Mouse (Mus musculus): ENCODE measurements around the gene Rpp14. TPM values are rescaled to one million over a fixed set of nuclear protein-coding genes. Genes with fewer than 3 reads are reported as not detected.

The Rpp14 gene
- 10 to 100 TPM; 31.0 to 38.3 TPM for total RNA-seq (2021)

- peak; percentile 96 to 97 for DNase-seq (ENCODE audit: low spot score in 2 of 2)
- intact Hi-C loops (cut with DNase I) = loop anchor here (5.0 kb wide), 1 partner anchor 137 kb away; no protein-coding TSS in a partner anchor
Measured at GRCm38 (mm10) chr14:8080165-8080679, at the start of gene Rpp14. Rpp14 (plus strand) TSS chr14:8080367.

- no peak for DNase-seq (ENCODE audit: low spot score in 2 of 2)
- intact Hi-C loops (cut with DNase I) = loop anchor here (5.0 kb wide), 1 partner anchor 33 kb away; no protein-coding TSS in a partner anchor
Measured at GRCm38 (mm10) chr14:8030535-8030934, 49.6 kb upstream of the Rpp14 start.

- DNase-seq (ENCODE audit: low spot score in 2 of 2) = peak; percentile 41 to 53
- intact Hi-C loops (cut with DNase I) = loop anchor here (5.0 kb wide), 1 partner anchor 35 kb away; no protein-coding TSS in a partner anchor
Measured at GRCm38 (mm10) chr14:8032087-8032944, 47.9 kb upstream of the Rpp14 start.

GRCm38 (mm10) chr14:8034561-8034960, 45.6 kb upstream of the Rpp14 start:
- no peak for DNase-seq (ENCODE audit: low spot score in 2 of 2)

GRCm38 (mm10) chr14:8035951-8036350, 44.2 kb upstream of the Rpp14 start:
- intact Hi-C loops (cut with DNase I) = no loop called here
- DNase-seq (ENCODE audit: low spot score in 2 of 2) = no peak

More at GRCm38 (mm10) chr14:8034561-8034960, 45.6 kb upstream of the Rpp14 start:
- intact Hi-C loops (cut with DNase I) = loop anchor here (5.0 kb wide), 1 partner anchor 37 kb away; no protein-coding TSS in a partner anchor

- intact Hi-C loops (cut with DNase I) = no loop called here
- DNase-seq (ENCODE audit: low spot score in 2 of 2) = no peak
Measured at GRCm38 (mm10) chr14:8036406-8036805, 43.8 kb upstream of the Rpp14 start.

- no peak for DNase-seq (ENCODE audit: low spot score in 2 of 2)
- intact Hi-C loops (cut with DNase I) = no loop called here
Measured at GRCm38 (mm10) chr14:8038150-8038549, 42.0 kb upstream of the Rpp14 start.

GRCm38 (mm10) chr14:8038791-8039448, 41.2 kb upstream of the Rpp14 start:
- peak; percentile 54 to 60 for DNase-seq (ENCODE audit: low spot score in 2 of 2)
- intact Hi-C loops (cut with DNase I) = no loop called here

GRCm38 (mm10) chr14:8040179-8040578, 40.0 kb upstream of the Rpp14 start:
- intact Hi-C loops (cut with DNase I) = loop anchor here (5.0 kb wide), 1 partner anchor 38 kb away; the partner anchor contains the start of gene Abhd6
- no peak for DNase-seq (ENCODE audit: low spot score in 2 of 2)

- intact Hi-C loops (cut with DNase I) = loop anchor here (5.0 kb wide), 1 partner anchor 39 kb away; the partner anchor contains the start of gene Abhd6
Measured at GRCm38 (mm10) chr14:8040911-8041678, 39.1 kb upstream of the Rpp14 start.

GRCm38 (mm10) chr14:8042120-8042519, 38.0 kb upstream of the Rpp14 start:
- DNase-seq (ENCODE audit: low spot score in 2 of 2) = no peak
- intact Hi-C loops (cut with DNase I) = loop anchor here (5.0 kb wide), 1 partner anchor 40 kb away; the partner anchor contains the start of gene Abhd6

More at GRCm38 (mm10) chr14:8040911-8041678, 39.1 kb upstream of the Rpp14 start:
- DNase-seq (ENCODE audit: low spot score in 2 of 2) = no peak

- intact Hi-C loops (cut with DNase I) = loop anchor here (5.0 kb wide), 1 partner anchor 40 kb away; the partner anchor contains the start of gene Abhd6
Measured at GRCm38 (mm10) chr14:8042577-8042976, 37.6 kb upstream of the Rpp14 start.

GRCm38 (mm10) chr14:8044330-8044729, 35.8 kb upstream of the Rpp14 start:
- no peak for DNase-seq (ENCODE audit: low spot score in 2 of 2)
- intact Hi-C loops (cut with DNase I) = loop anchor here (2.0 to 5.0 kb wide), 2 partner anchors 42 to 80 kb away; partner anchors contain the start of gene Abhd6

More at GRCm38 (mm10) chr14:8042577-8042976, 37.6 kb upstream of the Rpp14 start:
- DNase-seq (ENCODE audit: low spot score in 2 of 2) = no peak

GRCm38 (mm10) chr14:8044786-8045185, 35.4 kb upstream of the Rpp14 start:
- intact Hi-C loops (cut with DNase I) = loop anchor here (2.0 to 5.0 kb wide), 2 partner anchors 42 to 80 kb away; partner anchors contain the start of gene Abhd6
- DNase-seq (ENCODE audit: low spot score in 2 of 2) = no peak

GRCm38 (mm10) chr14:8045187-8045846, 34.9 kb upstream of the Rpp14 start:
- intact Hi-C loops (cut with DNase I) = loop anchor here (2.0 kb wide), 1 partner anchor 81 kb away; no protein-coding TSS in a partner anchor
- no peak for DNase-seq (ENCODE audit: low spot score in 2 of 2)

GRCm38 (mm10) chr14:8046839-8047238, 33.3 kb upstream of the Rpp14 start:
- intact Hi-C loops (cut with DNase I) = no loop called here
- DNase-seq (ENCODE audit: low spot score in 2 of 2) = no peak

- no peak for DNase-seq (ENCODE audit: low spot score in 2 of 2)
- intact Hi-C loops (cut with DNase I) = no loop called here
Measured at GRCm38 (mm10) chr14:8049334-8049733, 30.8 kb upstream of the Rpp14 start.

- DNase-seq (ENCODE audit: low spot score in 2 of 2) = no peak
- intact Hi-C loops (cut with DNase I) = no loop called here
Measured at GRCm38 (mm10) chr14:8051869-8052268, 28.3 kb upstream of the Rpp14 start.
